Comparison of ENCODE assay signal across 9 mouse cellular contexts in genomic region chr11:77100137-77100937, GRCm38 (mm10). TPM values are rescaled to one million over a fixed set of nuclear protein-coding genes. Genes with fewer than 3 reads are reported as not detected.
DNase-seq lines count a peak whose midpoint lies in the region; ATAC-seq lines count a peak whose summit lies in the region.
"Had no signal": no experiment of that assay in that cellular context is flagged by ENCODE, and none has a peak within 500 bp of the region (broad histone marks: within the 10 kb centered on the region; RNA-seq: fewer than 3 reads in every experiment).

No protein-coding gene starts in this region.

- no peaks in the 10 kb centered on the region for H3K27me3 ChIP-seq in forebrain, embryonic 14.5 days (replicated peaks; ENCODE audit: control insufficient read depth, insufficient read depth, low read length)
- no peaks in the 10 kb centered on the region for H3K27me3 ChIP-seq in midbrain, embryonic 11.5 days (ENCODE audit: control insufficient read depth, insufficient read depth, low read length)
- H3K27me3 ChIP-seq: lung, embryonic 15.5 days had no signal

- WGBS in forebrain, embryonic 14.5 days, result 12% methylated on average over 10 of the region's 10 CpGs
- WGBS in midbrain, embryonic 11.5 days, result 16% methylated on average over 10 of the region's 10 CpGs

- H3K4me2 ChIP-seq in forebrain, embryonic 14.5 days (ENCODE audit: low read length), result no peak overlapping the region
- no peak overlapping the region for H3K4me2 ChIP-seq in midbrain, embryonic 11.5 days
- H3K4me2 ChIP-seq: lung, embryonic 15.5 days had no signal

- ATAC-seq in forebrain, embryonic 14.5 days, result peak; percentile 44; the same call in 1 of the 2 replicates
- peak; percentile 71 to 81 for ATAC-seq in hematopoietic stem cell, adult 5-6 weeks (replicated peaks in 1 of 2; ENCODE audit: insufficient read depth in 1 of 2, low FRiP score in 2 of 2, low TSS enrichment in 1 of 2, low read depth in 1 of 2, poor library complexity in 2 of 2, severe bottlenecking in 2 of 2)
- peak; percentile 54; the same call in 1 of the 2 replicates for ATAC-seq in midbrain, embryonic 11.5 days (ENCODE audit: low FRiP score)
- no peak for ATAC-seq in inflammation-experienced regulatory T-cells, adult 6 months

- DNase-seq in MEL-GATA-1-ER (ENCODE audit: extremely low read depth, low read depth), result peak; percentile 49
- peak; percentile 59 for DNase-seq in c-Kit-positive CD71-positive TER-119-negative erythroid progenitor cells, embryonic 14.5 days (ENCODE audit: low read depth)
- peak; percentile 82 for DNase-seq in forebrain, embryonic 14.5 days (ENCODE audit: low spot score)
- DNase-seq in left cerebral cortex, adult 18-20 months (ENCODE audit: low spot score in 2 of 2), result peak; percentile 73 to 87
- DNase-seq in midbrain, embryonic 11.5 days (ENCODE audit: low spot score, missing footprints), result peak; percentile 99
- DNase-seq in skeletal muscle tissue, adult 2 months (ENCODE audit: low read depth, low spot score), result peak; percentile 30

- no peaks in the 10 kb centered on the region for H3K9me3 ChIP-seq in forebrain, embryonic 14.5 days (replicated peaks; ENCODE audit: control insufficient read depth, low read length)
- no peaks in the 10 kb centered on the region for H3K9me3 ChIP-seq in midbrain, embryonic 11.5 days (ENCODE audit: control insufficient read depth, low read length)
- H3K9me3 ChIP-seq: lung, embryonic 15.5 days had no signal

- H3K36me3 ChIP-seq in forebrain, embryonic 14.5 days (ENCODE audit: control insufficient read depth, insufficient read depth, low read length), result no peaks in the 10 kb centered on the region
- no peaks in the 10 kb centered on the region for H3K36me3 ChIP-seq in midbrain, embryonic 11.5 days (ENCODE audit: control insufficient read depth, insufficient read depth, low read length)
- H3K36me3 ChIP-seq: lung, embryonic 15.5 days had no signal

- H3K4me3 ChIP-seq in forebrain, embryonic 14.5 days (ENCODE audit: low read depth, low read length), result no peak overlapping the region
- no peak overlapping the region for H3K4me3 ChIP-seq in midbrain, embryonic 11.5 days (ENCODE audit: low read depth, low read length)
- H3K4me3 ChIP-seq: lung, embryonic 15.5 days had no signal

- H3K9ac ChIP-seq in forebrain, embryonic 14.5 days (ENCODE audit: low read length), result no peak overlapping the region
- H3K9ac ChIP-seq in midbrain, embryonic 11.5 days (ENCODE audit: low read length), result no peak overlapping the region
- H3K9ac ChIP-seq: lung, embryonic 15.5 days had no signal

- H3K27ac ChIP-seq in forebrain, embryonic 14.5 days (ENCODE audit: low read depth, low read length), result no peak overlapping the region
- no peak overlapping the region for H3K27ac ChIP-seq in midbrain, embryonic 11.5 days (ENCODE audit: low read depth, low read length)
- H3K27ac ChIP-seq: lung, embryonic 15.5 days had no signal

- H3K4me1 ChIP-seq in forebrain, embryonic 14.5 days (ENCODE audit: control insufficient read depth, insufficient read depth, low read length), result no peaks in the 10 kb centered on the region
- no peaks in the 10 kb centered on the region for H3K4me1 ChIP-seq in midbrain, embryonic 11.5 days (ENCODE audit: control insufficient read depth, insufficient read depth, low read length)

RNA-seq across cellular contexts. Expression of gene Nsrp1, which starts 22.1 kb away (rescaled TPM):
- polyA plus RNA-seq in forebrain, embryonic 14.5 days (2014; fragmentation: Nextera tagmentation; extraction: Ambion mirVana), result 38.7 and 51.0 TPM in 2 replicates
- total RNA-seq in hematopoietic stem cell, adult 5-6 weeks (2017), result 27.6 and 28.0 TPM in 2 replicates
- 10 to 100 TPM; 19.3 to 19.7 TPM for total RNA-seq in left cerebral cortex, adult 18-20 months (2021)
- polyA plus RNA-seq in midbrain, embryonic 11.5 days (2014; fragmentation: Nextera tagmentation; extraction: Ambion mirVana), result 56.2 and 58.2 TPM in 2 replicates
- 10 to 100 TPM; 59.6 to 90.3 (median 71.1) TPM for polyA plus RNA-seq in inflammation-experienced regulatory T-cells, adult 6 months (2017; shearing (Covaris generic))

Comparison
In these comparisons a context has a peak if more than half of its experiments do, and no peak if none do; other contexts are left out.
1. DNase-seq: peak in every context shown above with its lines; median percentile 99 in midbrain, embryonic 11.5 days; 82 in forebrain, embryonic 14.5 days; 80 in left cerebral cortex, adult 18-20 months; 59 in c-Kit-positive CD71-positive TER-119-negative erythroid progenitor cells, embryonic 14.5 days; 49 in MEL-GATA-1-ER; 30 in skeletal muscle tissue, adult 2 months.